Mouse (Mus musculus): ENCODE results near the gene Cbarp.

- TF ChIP-seq CTCF (IDR thresholded peaks at IDR 0.05; ENCODE audit: extremely low read depth, insufficient read depth, low read length) = no peak
- TF ChIP-seq POLR2A (IDR thresholded peaks at IDR 0.05; ENCODE audit: extremely low read depth, insufficient read depth, low read length) = no peak
Observed at GRCm38 (mm10) chr10:80156002-80156751, 15.5 kb upstream of the Cbarp start.
